Mouse (Mus musculus) frontal cortex, postnatal 14 days (tissue): ENCODE data around the gene Exoc3l4.

Source experiments
- DNase-seq, 2 experiments: peaks; one replicate each; pipeline ENCODE4 v3.0.0; 2022; ENCODE audit warnings: low spot score in 2 of 2

Gene Exoc3l4

GRCm38 (mm10) chr12:111411631-111412355 is 5.0 kb upstream of the Exoc3l4 start:
- DNase-seq = no peak

- DNase-seq = no peak
Observed at GRCm38 (mm10) chr12:111412581-111413284, 4.1 kb upstream of the Exoc3l4 start.

- peak; percentile 70 to 82 for DNase-seq
Observed at GRCm38 (mm10) chr12:111413300-111413699, 3.5 kb upstream of the Exoc3l4 start.

- no peak for DNase-seq
Observed at GRCm38 (mm10) chr12:111419918-111420317, 3.1 kb downstream of the Exoc3l4 start.

- no peak for DNase-seq
Observed at GRCm38 (mm10) chr12:111420946-111421709, 4.3 kb downstream of the Exoc3l4 start.

GRCm38 (mm10) chr12:111422852-111423251 is 6.0 kb downstream of the Exoc3l4 start:
- DNase-seq = no peak

- DNase-seq = no peak
Observed at GRCm38 (mm10) chr12:111423570-111424129, 6.8 kb downstream of the Exoc3l4 start.

- no peak for DNase-seq
Observed at GRCm38 (mm10) chr12:111424547-111424946, 7.7 kb downstream of the Exoc3l4 start.

- peak; percentile 66 to 81 for DNase-seq
Observed at GRCm38 (mm10) chr12:111425258-111425657, 8.4 kb downstream of the Exoc3l4 start.

GRCm38 (mm10) chr12:111425789-111426460 is 9.1 kb downstream of the Exoc3l4 start:
- peak; percentile 82 to 93 for DNase-seq

GRCm38 (mm10) chr12:111427438-111428113 is 10.8 kb downstream of the Exoc3l4 start:
- no peak for DNase-seq

GRCm38 (mm10) chr12:111428364-111428763 is 11.5 kb downstream of the Exoc3l4 start:
- no peak for DNase-seq

GRCm38 (mm10) chr12:111428961-111429911 is 12.4 kb downstream of the Exoc3l4 start:
- no peak for DNase-seq

GRCm38 (mm10) chr12:111430049-111430867 is 13.4 kb downstream of the Exoc3l4 start:
- no peak for DNase-seq

- no peak for DNase-seq
Observed at GRCm38 (mm10) chr12:111430868-111431817, 14.3 kb downstream of the Exoc3l4 start.

GRCm38 (mm10) chr12:111432097-111432496 is 15.3 kb downstream of the Exoc3l4 start:
- DNase-seq = no peak

GRCm38 (mm10) chr12:111432751-111433331 is 16.0 kb downstream of the Exoc3l4 start:
- DNase-seq = no peak
